Mouse (Mus musculus): ENCODE data around the gene Onecut3. TPM values are rescaled to one million over a fixed set of nuclear protein-coding genes. Genes with fewer than 3 reads are reported as not detected.

Gene Onecut3
- polyA plus RNA-seq, 1 experiment from 2014 or later = not detected

DNA sequence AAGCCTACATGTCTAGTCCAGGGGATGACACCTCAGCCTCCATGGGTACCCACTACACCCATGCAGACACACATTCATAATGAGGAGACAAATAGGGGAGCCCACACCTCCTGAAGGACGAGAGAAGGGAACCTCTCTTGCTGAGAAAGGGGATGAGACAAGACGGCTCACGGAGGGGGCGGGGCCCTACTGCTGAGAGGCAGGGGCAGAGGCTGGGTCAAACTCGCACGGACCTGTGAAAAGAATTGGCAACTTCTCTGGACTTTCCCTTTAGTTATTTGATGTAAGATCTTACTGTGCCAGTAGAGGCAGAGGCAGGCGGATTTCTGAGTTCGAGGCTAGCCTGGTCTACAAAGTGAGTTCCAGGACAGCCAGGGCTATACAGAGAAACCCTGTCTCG is 57.7 kb downstream of the Onecut3 start:
- no peak overlapping the region for H3K27ac ChIP-seq (replicated peaks)

DNA sequence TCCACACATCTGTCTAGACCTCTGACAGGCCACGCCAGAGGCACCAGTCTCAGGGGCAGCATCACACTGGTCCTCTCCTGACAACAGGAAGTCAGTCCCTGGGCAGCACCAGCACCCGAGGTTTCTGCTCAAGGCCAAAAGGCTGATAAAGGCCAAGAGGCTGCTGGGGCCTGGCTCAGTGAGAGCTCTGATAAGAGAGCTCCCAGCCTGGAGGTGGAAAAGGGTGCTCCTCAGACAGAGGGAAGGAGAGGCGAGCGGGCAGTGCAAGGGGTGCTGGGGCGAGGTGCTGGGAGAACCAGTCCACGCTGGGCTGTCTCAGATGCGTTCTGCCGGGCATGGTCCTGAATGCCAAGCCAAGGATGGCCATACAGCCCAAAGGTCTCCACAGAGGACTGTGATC is 58.9 kb downstream of the Onecut3 start:
- Histone ChIP-seq H3K4me1 (peaks cover 47% of the 10 kb centered on the region), H3K9ac (peak overlapping the region; percentile 64), H3K4me3 (no peak overlapping the region), H3K27ac (replicated peaks) (peak overlapping the region; percentile 34; the same call in 1 of the 2 replicates), H3K9me3 (no peaks in the 10 kb centered on the region), H3K36me3 (peaks cover 24% of the 10 kb centered on the region), H3K27me3 (replicated peaks) (no peaks in the 10 kb centered on the region), H3K4me2 (peak overlapping the region; percentile 22; the same call in 1 of the 2 replicates)
- ATAC-seq (ENCODE audit: extremely low read depth, insufficient number of reproducible peaks, low FRiP score, low TSS enrichment) = no peak
- 49% methylated on average over 8 of the region's 8 CpGs for WGBS

More for the DNA sequence above, 57.7 kb downstream of the Onecut3 start:
- no peak overlapping the region for H3K4me3 ChIP-seq
- H3K36me3 ChIP-seq = peaks cover 36% of the 10 kb centered on the region
- H3K4me2 ChIP-seq = no peak overlapping the region
- no peak overlapping the region for H3K9ac ChIP-seq
- H3K4me1 ChIP-seq = peaks cover 38% of the 10 kb centered on the region
- WGBS = 66% methylated on average over 9 of the region's 9 CpGs
- no peaks in the 10 kb centered on the region for H3K9me3 ChIP-seq
- no peak for ATAC-seq (ENCODE audit: extremely low read depth, insufficient number of reproducible peaks, low FRiP score, low TSS enrichment)
- H3K27me3 ChIP-seq (replicated peaks) = no peaks in the 10 kb centered on the region

DNA sequence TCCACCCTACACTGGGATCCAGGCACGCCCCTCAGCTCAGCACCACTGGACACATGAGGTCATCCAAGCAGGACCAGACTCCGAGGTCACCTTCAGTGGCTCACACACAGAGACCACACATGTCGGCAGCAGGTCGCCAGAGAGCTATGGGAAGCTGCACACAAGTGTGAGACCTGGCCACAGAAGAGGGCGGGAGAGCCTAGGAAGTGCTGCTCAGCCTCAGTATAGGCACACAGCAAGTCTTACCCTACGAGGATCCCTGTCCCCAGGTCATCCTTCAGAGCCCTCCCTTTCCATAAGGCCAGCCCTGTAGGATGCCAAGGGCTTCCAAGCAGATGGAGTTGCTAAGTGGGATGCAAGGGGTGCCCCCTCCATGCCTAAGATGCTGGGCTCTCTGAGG is 59.4 kb downstream of the Onecut3 start:
- ATAC-seq (ENCODE audit: extremely low read depth, insufficient number of reproducible peaks, low FRiP score, low TSS enrichment) = no peak
- peak overlapping the region; percentile 64 for H3K9ac ChIP-seq
- H3K9me3 ChIP-seq = no peaks in the 10 kb centered on the region
- peak overlapping the region; percentile 34; the same call in 1 of the 2 replicates for H3K27ac ChIP-seq (replicated peaks)
- peaks cover 19% of the 10 kb centered on the region for H3K36me3 ChIP-seq
- no peaks in the 10 kb centered on the region for H3K27me3 ChIP-seq (replicated peaks)
- 57% methylated on average over 6 of the region's 6 CpGs for WGBS
- peak overlapping the region; percentile 22; the same call in 1 of the 2 replicates for H3K4me2 ChIP-seq
- peaks cover 47% of the 10 kb centered on the region for H3K4me1 ChIP-seq
- no peak overlapping the region for H3K4me3 ChIP-seq

DNA sequence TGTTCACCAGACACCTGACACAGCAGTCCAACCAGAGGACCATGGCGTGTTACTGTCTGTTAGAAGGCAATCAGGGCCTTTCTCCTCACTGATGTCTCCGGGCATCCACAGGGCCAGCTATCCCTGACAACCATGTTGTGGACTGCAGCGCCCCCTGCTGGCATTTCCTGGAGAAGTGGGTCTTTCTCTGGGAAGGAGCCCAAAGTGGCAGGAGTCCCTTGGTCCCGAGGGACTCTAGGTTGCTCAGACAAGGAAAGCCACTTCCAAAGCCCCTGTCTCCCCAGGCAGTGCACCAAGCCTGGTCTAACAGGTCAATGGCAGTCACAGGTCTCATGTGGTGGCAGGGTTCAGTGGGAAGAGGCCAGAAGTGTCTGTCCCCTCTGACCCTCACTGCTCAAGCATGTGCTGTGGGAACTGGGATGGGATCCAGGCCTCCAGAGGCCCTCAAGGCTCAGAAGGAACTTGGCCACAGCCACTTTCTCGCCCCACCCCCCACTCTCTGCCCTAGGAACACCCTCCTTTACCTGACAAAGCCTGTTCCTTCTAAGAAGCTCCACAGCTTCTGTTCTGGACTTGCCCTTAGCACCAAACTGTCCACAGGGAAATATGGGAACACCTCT is 62.8 kb downstream of the Onecut3 start:
- Histone ChIP-seq H3K4me3 (no peak overlapping the region), H3K9ac (peak overlapping the region; percentile 30; the same call in 1 of the 2 replicates), H3K4me1 (peaks cover 70% of the 10 kb centered on the region), H3K36me3 (no peaks in the 10 kb centered on the region), H3K4me2 (no peak overlapping the region), H3K27me3 (replicated peaks) (no peaks in the 10 kb centered on the region), H3K9me3 (no peaks in the 10 kb centered on the region), H3K27ac (replicated peaks) (no peak overlapping the region)
- 28% methylated on average over 5 of the region's 5 CpGs for WGBS
- ATAC-seq (ENCODE audit: extremely low read depth, insufficient number of reproducible peaks, low FRiP score, low TSS enrichment) = no peak

DNA sequence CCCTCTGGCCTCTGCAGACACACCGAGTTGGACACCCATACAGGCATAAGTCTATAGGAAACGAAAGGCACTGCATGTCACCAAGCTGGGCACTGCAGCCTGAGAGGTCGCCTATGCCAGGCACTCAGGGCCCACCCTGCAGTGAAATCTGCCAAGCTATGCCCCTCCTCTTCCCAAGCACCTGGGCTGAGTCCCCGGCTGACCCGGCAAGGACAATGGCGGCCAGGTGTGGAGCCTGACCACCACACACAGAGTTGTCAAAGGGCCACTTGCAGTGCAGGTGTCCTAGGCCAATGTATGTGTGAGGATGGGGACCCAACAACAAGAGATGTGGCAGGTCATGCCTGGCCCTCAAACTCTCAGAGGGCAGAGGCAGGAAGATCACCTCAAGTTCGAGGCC is 64.8 kb downstream of the Onecut3 start:
- 92% methylated on average over 7 of the region's 7 CpGs for WGBS
- no peak overlapping the region for H3K4me3 ChIP-seq
- 0 out of 2 replicates have a peak overlapping the region, but pooled peaks have one; percentile 28 for H3K9ac ChIP-seq
- no peak for ATAC-seq (ENCODE audit: extremely low read depth, insufficient number of reproducible peaks, low FRiP score, low TSS enrichment)
- H3K36me3 ChIP-seq = no peaks in the 10 kb centered on the region
- peak overlapping the region; percentile 96; the same call in 1 of the 2 replicates for H3K4me2 ChIP-seq
- H3K4me1 ChIP-seq = peaks cover 52% of the 10 kb centered on the region
- H3K27me3 ChIP-seq (replicated peaks) = no peaks in the 10 kb centered on the region
- H3K9me3 ChIP-seq = no peaks in the 10 kb centered on the region
- no peak overlapping the region for H3K27ac ChIP-seq (replicated peaks)

DNA sequence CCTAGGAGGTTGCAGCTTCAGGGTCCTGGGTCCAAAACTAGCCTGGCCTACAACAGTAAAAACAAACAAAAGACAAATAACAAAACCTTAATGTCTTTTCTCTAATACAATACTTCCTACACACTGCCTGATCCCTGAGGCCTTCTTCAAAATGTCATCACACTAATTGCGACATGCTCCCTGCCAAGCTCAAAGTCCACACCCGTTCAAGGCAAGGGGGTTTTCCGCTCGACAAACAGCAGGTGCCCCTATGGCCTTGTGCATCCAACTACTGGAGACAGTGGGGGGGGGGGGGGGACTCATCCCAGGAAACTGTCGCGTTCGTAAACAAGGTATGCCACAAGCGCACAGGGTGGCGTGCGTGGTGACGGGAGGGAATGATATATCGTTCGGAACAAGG is 66.0 kb downstream of the Onecut3 start:
- H3K4me3 ChIP-seq = peak overlapping the region; percentile 100
- peaks cover 2% of the 10 kb centered on the region; the same call in 1 of the 2 replicates for H3K36me3 ChIP-seq
- H3K27ac ChIP-seq (replicated peaks) = 0 out of 2 replicates have a peak overlapping the region, but pooled peaks have one; percentile 91
- 1% methylated on average over 13 of the region's 13 CpGs for WGBS
- no peaks in the 10 kb centered on the region for H3K27me3 ChIP-seq (replicated peaks)
- peak overlapping the region; percentile 96 for H3K4me2 ChIP-seq
- peak overlapping the region; percentile 91 for H3K9ac ChIP-seq
- H3K4me1 ChIP-seq = peaks cover 46% of the 10 kb centered on the region
- no peak for ATAC-seq (ENCODE audit: extremely low read depth, insufficient number of reproducible peaks, low FRiP score, low TSS enrichment)
- no peaks in the 10 kb centered on the region for H3K9me3 ChIP-seq

DNA sequence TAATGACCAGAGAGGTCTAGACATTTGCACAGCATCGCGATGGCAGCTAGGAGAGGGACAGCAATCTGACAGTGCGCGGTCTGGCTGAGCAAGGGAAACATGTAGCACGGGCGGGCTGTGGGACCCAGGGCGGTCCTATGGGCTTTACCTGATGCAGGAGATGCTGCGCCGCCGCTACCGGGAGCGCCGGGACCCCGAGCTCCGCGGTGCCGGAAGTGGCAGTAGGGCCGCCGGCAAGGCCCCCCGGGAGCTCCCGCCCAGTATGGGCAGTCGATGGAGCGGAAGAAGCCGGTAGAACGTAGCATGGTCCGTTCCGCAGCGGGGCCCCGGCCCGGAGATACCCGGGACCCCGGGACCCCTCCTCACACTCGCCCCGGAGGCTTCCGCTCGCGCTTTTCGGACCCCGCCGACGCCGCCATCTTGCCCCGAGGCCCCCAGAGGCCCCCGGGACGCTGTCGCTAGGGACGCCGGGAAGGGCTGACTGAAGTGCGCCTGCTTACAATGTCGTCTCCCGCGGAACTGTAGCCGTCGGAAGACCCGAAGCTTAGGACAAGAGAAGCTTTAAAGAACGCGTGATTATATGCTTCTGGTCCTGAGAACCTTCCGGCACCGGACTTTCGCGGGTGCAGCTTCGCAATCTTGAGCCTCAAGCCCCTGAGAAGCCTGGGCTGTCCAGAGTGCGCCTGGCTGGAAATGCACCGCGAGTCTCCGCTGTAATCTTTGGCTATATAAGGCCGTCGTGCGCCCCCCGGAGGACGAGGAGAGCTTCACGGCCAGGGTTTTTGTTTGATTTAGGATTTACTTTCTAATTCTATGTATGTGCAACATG is 66.7 kb downstream of the Onecut3 start, which contains the start of gene Rexo1:
Rexo1 (minus strand) TSS at position 445 of the 829 bp plus-strand sequence.
- Histone ChIP-seq H3K9me3 (no peaks in the 10 kb centered on the region), H3K4me3 (peak within 1 kb of the TSS; percentile 100), H3K36me3 (peaks cover 4% of the 10 kb centered on the region; the same call in 1 of the 2 replicates), H3K4me2 (peak within 1 kb of the TSS; percentile 96), H3K27ac (replicated peaks) (peak within 1 kb of the TSS; percentile 91), H3K27me3 (replicated peaks) (no peaks in the 10 kb centered on the region), H3K9ac (peak within 1 kb of the TSS; percentile 91), H3K4me1 (peaks cover 48% of the 10 kb centered on the region)
- under 1% methylated on average over 72 of the region's 72 CpGs for WGBS
- peak; percentile 66; the same call in 1 of the 2 replicates for ATAC-seq (ENCODE audit: extremely low read depth, insufficient number of reproducible peaks, low FRiP score, low TSS enrichment)

DNA sequence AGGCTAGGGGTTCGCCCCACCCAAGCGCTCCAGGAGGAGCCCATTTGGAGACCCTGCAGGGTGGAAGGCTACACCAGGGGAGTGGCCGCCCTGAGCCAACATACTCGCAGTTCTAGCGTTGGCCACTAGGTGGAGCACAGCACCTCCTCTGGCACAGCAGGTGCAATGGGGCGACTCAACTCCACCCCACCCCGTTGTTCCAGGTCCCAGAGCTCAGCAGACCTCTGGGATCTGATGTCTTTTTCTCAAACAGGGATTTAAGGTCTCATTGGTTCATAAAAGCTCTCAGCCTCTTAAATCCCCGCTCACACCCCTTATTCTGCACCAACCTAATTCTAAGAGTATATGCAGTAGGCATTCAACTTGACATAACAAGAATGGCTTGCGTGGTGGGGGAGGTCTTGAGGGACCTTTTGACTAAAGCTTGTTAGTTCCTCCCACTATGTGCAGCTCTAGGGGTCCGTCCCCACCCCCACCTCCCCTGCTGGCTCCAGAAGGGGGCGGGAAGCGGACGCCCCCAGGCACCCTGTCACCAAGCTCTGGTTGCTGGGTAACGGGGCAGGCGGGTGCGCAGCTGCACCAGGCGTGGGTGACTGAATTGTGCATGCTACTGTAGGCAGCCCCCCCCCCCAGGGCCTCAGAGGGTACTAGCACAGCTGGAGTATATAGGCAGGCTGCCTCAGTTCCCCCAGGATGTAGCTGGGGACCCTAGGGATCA is 71.9 kb downstream of the Onecut3 start:
- Histone ChIP-seq H3K9me3 (no peaks in the 10 kb centered on the region), H3K4me1 (peaks cover 36% of the 10 kb centered on the region), H3K4me2 (no peak overlapping the region), H3K27ac (replicated peaks) (no peak overlapping the region), H3K27me3 (replicated peaks) (no peaks in the 10 kb centered on the region), H3K9ac (peak overlapping the region; percentile 14; the same call in 1 of the 2 replicates), H3K36me3 (peaks cover 20% of the 10 kb centered on the region), H3K4me3 (no peak overlapping the region)
- ATAC-seq (ENCODE audit: extremely low read depth, insufficient number of reproducible peaks, low FRiP score, low TSS enrichment) = no peak
- WGBS = 25% methylated on average over 17 of the region's 17 CpGs

Other genes starting within 250 kb of the Onecut3 start
- 527 and 606 TPM in 2 replicates for gene Ndufs7, start 245.7 kb upstream of the Onecut3 start, polyA plus RNA-seq (2015; fragmentation: Nextera tagmentation; extraction: Ambion mirVana)
- gene Gamt, start 233.8 kb upstream of the Onecut3 start, polyA plus RNA-seq (2015; fragmentation: Nextera tagmentation; extraction: Ambion mirVana) = 53.3 and 62.1 TPM in 2 replicates
- 36.4 and 37.9 TPM in 2 replicates for gene Dazap1, start 233.3 kb upstream of the Onecut3 start, polyA plus RNA-seq (2015; fragmentation: Nextera tagmentation; extraction: Ambion mirVana)
- gene Rps15, start 202.4 kb upstream of the Onecut3 start, polyA plus RNA-seq (2015; fragmentation: Nextera tagmentation; extraction: Ambion mirVana) = 621 and 687 TPM in 2 replicates
- gene Apc2, start 198.9 kb upstream of the Onecut3 start, polyA plus RNA-seq (2015; fragmentation: Nextera tagmentation; extraction: Ambion mirVana) = 0.90 and 0.94 TPM in 2 replicates
- 36.0 and 36.6 TPM in 2 replicates for gene 2310011J03Rik, start 174.3 kb upstream of the Onecut3 start, polyA plus RNA-seq (2015; fragmentation: Nextera tagmentation; extraction: Ambion mirVana)
- 1.8 and 2.1 TPM in 2 replicates for gene Pcsk4, start 165.3 kb upstream of the Onecut3 start, polyA plus RNA-seq (2015; fragmentation: Nextera tagmentation; extraction: Ambion mirVana)
- 2.6 and 4.4 TPM in 2 replicates for gene Reep6, start 164.9 kb upstream of the Onecut3 start, polyA plus RNA-seq (2015; fragmentation: Nextera tagmentation; extraction: Ambion mirVana)
- 6.5 and 8.3 TPM in 2 replicates for gene Adamtsl5, start 146.4 kb upstream of the Onecut3 start, polyA plus RNA-seq (2015; fragmentation: Nextera tagmentation; extraction: Ambion mirVana)
- not detected in 2 replicates for gene Plk5, start 138.4 kb upstream of the Onecut3 start, polyA plus RNA-seq (2015; fragmentation: Nextera tagmentation; extraction: Ambion mirVana)
- 3.8 and 4.5 TPM in 2 replicates for gene Mex3d, start 107.2 kb upstream of the Onecut3 start, polyA plus RNA-seq (2015; fragmentation: Nextera tagmentation; extraction: Ambion mirVana)
- 170 and 182 TPM in 2 replicates for gene Mbd3, start 95.3 kb upstream of the Onecut3 start, polyA plus RNA-seq (2015; fragmentation: Nextera tagmentation; extraction: Ambion mirVana)
- 1,246 and 1,505 TPM in 2 replicates for gene Uqcr11, start 88.0 kb upstream of the Onecut3 start, polyA plus RNA-seq (2015; fragmentation: Nextera tagmentation; extraction: Ambion mirVana)
- gene Tcf3, start 61.2 kb upstream of the Onecut3 start, polyA plus RNA-seq (2015; fragmentation: Nextera tagmentation; extraction: Ambion mirVana) = 55.9 and 57.6 TPM in 2 replicates
- gene Atp8b3, start 44.3 kb downstream of the Onecut3 start, polyA plus RNA-seq (2015; fragmentation: Nextera tagmentation; extraction: Ambion mirVana) = 0.11 and 0.13 TPM in 2 replicates
- 15.9 and 17.7 TPM in 2 replicates for gene Rexo1, start 66.7 kb downstream of the Onecut3 start, polyA plus RNA-seq (2015; fragmentation: Nextera tagmentation; extraction: Ambion mirVana)
- gene Klf16, start 82.5 kb downstream of the Onecut3 start, polyA plus RNA-seq (2015; fragmentation: Nextera tagmentation; extraction: Ambion mirVana) = 5.1 and 6.2 TPM in 2 replicates
- gene Abhd17a, start 95.5 kb downstream of the Onecut3 start, polyA plus RNA-seq (2015; fragmentation: Nextera tagmentation; extraction: Ambion mirVana) = 81.7 and 85.1 TPM in 2 replicates
- gene Scamp4, start 108.0 kb downstream of the Onecut3 start, polyA plus RNA-seq (2015; fragmentation: Nextera tagmentation; extraction: Ambion mirVana) = 65.9 and 70.4 TPM in 2 replicates
- 4.4 and 5.6 TPM in 2 replicates for gene Adat3, start 108.0 kb downstream of the Onecut3 start, polyA plus RNA-seq (2015; fragmentation: Nextera tagmentation; extraction: Ambion mirVana)
- gene Gm49322, start 111.2 kb downstream of the Onecut3 start, polyA plus RNA-seq (2015; fragmentation: Nextera tagmentation; extraction: Ambion mirVana) = 1.5 and 1.7 TPM in 2 replicates
- gene Csnk1g2, start 128.0 kb downstream of the Onecut3 start, polyA plus RNA-seq (2015; fragmentation: Nextera tagmentation; extraction: Ambion mirVana) = 87.5 and 89.0 TPM in 2 replicates
- 50.9 and 53.7 TPM in 2 replicates for gene Btbd2, start 162.2 kb downstream of the Onecut3 start, polyA plus RNA-seq (2015; fragmentation: Nextera tagmentation; extraction: Ambion mirVana)
- 78.2 and 78.7 TPM in 2 replicates for gene Mknk2, start 183.3 kb downstream of the Onecut3 start, polyA plus RNA-seq (2015; fragmentation: Nextera tagmentation; extraction: Ambion mirVana)
- 26.0 and 27.2 TPM in 2 replicates for gene Mob3a, start 207.1 kb downstream of the Onecut3 start, polyA plus RNA-seq (2015; fragmentation: Nextera tagmentation; extraction: Ambion mirVana)
- gene Izumo4, start 207.3 kb downstream of the Onecut3 start, polyA plus RNA-seq (2015; fragmentation: Nextera tagmentation; extraction: Ambion mirVana) = 12.7 and 13.5 TPM in 2 replicates
- gene Ap3d1, start 247.4 kb downstream of the Onecut3 start, polyA plus RNA-seq (2015; fragmentation: Nextera tagmentation; extraction: Ambion mirVana) = 44.0 and 46.4 TPM in 2 replicates

All from heart, embryonic 13.5 days (tissue).